Mouse (Mus musculus) heart, adult 2 months (tissue): ENCODE data around the gene Axin1. TPM values are rescaled to one million over a fixed set of nuclear protein-coding genes. Genes with fewer than 3 reads are reported as not detected.

Source experiments
- DNase-seq, 2 experiments: peaks; one replicate each; pipeline ENCODE4 v3.0.0; 2021
- H3K27ac ChIP-seq: fragments of 200-600 bp; 2 replicates; pipeline ENCODE4 v1.8.1; 2022
- H3K27me3 ChIP-seq: fragments of 200-500 bp; 2 replicates; pipeline ENCODE4 v1.6.1; 2012; ENCODE audit warnings: mild to moderate bottlenecking, low read length, inconsistent platforms, mixed read lengths; ENCODE audit not compliant: control insufficient read depth, insufficient read depth
- H3K36me3 ChIP-seq: fragments of 200-500 bp; 2 replicates; pipeline ENCODE4 v1.6.1; 2012; ENCODE audit warnings: low read length, inconsistent platforms; ENCODE audit not compliant: control insufficient read depth, insufficient read depth
- H3K4me1 ChIP-seq: fragments of 200-500 bp; 2 replicates; pipeline ENCODE4 v1.6.1; 2011; ENCODE audit warnings: low read length; ENCODE audit not compliant: control insufficient read depth, insufficient read depth
- H3K4me3 ChIP-seq: fragments of 200-600 bp; 2 replicates; pipeline ENCODE4 v1.8.1; 2022
- H3K79me2 ChIP-seq: fragments of 200-500 bp; replicated peaks from 2 replicates; pipeline ENCODE4 v1.6.1; 2012; ENCODE audit warnings: mild to moderate bottlenecking, inconsistent platforms, low read length, moderate library complexity, mixed read lengths; ENCODE audit not compliant: control insufficient read depth, insufficient read depth
- H3K9ac ChIP-seq: fragments of 200-500 bp; 2 replicates; pipeline ENCODE4 v1.6.1; 2012; ENCODE audit warnings: low read depth, mild to moderate bottlenecking, control low read depth, inconsistent platforms, low read length, mixed read lengths
- CTCF ChIP-seq: fragments of 200-600 bp; IDR thresholded peaks from 2 replicates; pipeline ENCODE4 v1.8.1; 2022; ENCODE audit warnings: antibody characterized with exemption, mild to moderate bottlenecking, moderate library complexity
- EP300 ChIP-seq: fragments of 200-500 bp; IDR thresholded peaks from 2 replicates; pipeline ENCODE4 v1.6.1; 2011; ENCODE audit warnings: low read depth, low read length, control low read depth; ENCODE audit not compliant: insufficient read depth
- POLR2A ChIP-seq: fragments of 200-500 bp; IDR thresholded peaks from 2 replicates; pipeline ENCODE4 v1.6.1; 2011; ENCODE audit warnings: mild to moderate bottlenecking, low read depth, low read length, control low read depth; ENCODE audit not compliant: insufficient read depth
- WGBS: fragments of 180-500 bp; shearing (Covaris S2); methylation state at CpG from one replicate; pipeline ENCODE4 v1.1.7; 2018; 5-methylcytosine and 5-hydroxymethylcytosine counted together
- intact Hi-C: fragments of 180-260 bp; cut with DNase I; formaldehyde crosslinking; loops from one replicate; pipeline ENCODE4 v1.15.1; 2025
- polyA plus RNA-seq: library from polyadenylated mRNA; depleted of rRNA; stranded (reverse); fragments of >200 nt; gene quantifications from 2 replicates; pipeline ENCODE4 v1.2.3, GENCODE M21; 2012
- total RNA-seq, 2 experiments: library from RNA; stranded (reverse); gene quantifications; 2 replicates each; pipeline ENCODE4 v1.2.3; 2021

Gene Axin1
- total and polyA plus RNA-seq, 3 experiments: 7.6 to 18.2 (median 16.5) TPM

DNA sequence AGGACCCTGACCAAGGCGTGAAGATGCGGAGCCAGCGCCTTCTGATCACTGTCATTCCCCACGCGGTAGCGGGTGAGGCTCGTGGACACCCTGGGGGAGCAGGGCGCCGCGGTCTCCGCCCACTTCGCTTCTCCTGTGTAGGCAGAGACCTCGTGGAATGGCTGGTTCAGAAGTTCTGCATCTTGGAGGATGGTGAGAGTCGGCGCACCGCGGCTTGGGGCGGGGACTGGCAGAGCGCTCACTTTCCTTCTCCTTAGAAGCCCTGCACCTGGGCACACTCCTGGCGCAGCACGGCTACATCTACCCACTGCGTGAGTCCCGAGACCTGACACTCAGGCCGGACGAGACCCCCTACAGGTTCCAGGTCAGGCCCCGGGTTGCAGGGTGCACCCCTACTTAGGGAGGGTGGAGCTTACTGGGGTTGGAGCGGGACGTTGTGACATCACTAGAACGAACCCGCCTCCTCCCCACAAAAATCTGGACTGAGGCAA lies 64.9 kb downstream of the Axin1 start:
- no peaks in the 10 kb centered on the region for H3K36me3 ChIP-seq
- peaks cover 4% of the 10 kb centered on the region; the same call in 1 of the 2 replicates for H3K27me3 ChIP-seq
- WGBS: 2% methylated on average over 30 of the region's 30 CpGs
- peak overlapping the region; percentile 53 for H3K4me3 ChIP-seq
- 0 out of 2 replicates have a peak, but pooled peaks cover 1% of the 10 kb centered on the region for H3K4me1 ChIP-seq
- H3K79me2 ChIP-seq: no peaks in the 10 kb centered on the region
- H3K27ac ChIP-seq: no peak overlapping the region
- TF ChIP-seq CTCF (no peak), POLR2A (no peak), EP300 (no peak)
- peak; percentile 27 to 40 for DNase-seq
- 0 out of 2 replicates have a peak overlapping the region, but pooled peaks have one; percentile 21 for H3K9ac ChIP-seq
- intact Hi-C loops: no loop called here

DNA sequence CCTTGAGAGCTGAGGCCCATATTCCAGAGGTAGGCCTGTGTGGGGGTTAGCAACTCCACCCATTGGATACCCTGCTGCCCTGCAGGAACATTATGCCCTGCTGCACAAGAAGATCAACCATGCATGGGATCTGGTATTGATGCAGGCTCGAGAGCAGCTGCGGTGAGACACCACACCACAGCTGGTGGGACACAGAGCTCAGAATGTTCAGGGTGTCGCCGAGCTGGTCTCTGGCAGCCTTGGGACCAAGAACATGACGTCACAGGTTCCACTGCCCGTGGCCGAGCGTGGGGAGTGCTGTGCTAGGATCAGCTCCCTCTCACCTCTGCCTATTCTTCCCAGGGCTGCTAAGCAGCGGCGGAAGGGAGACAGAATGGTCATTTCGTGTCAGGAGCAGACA lies 66.3 kb downstream of the Axin1 start:
- intact Hi-C loops: no loop called here
- 0 out of 2 replicates have a peak, but pooled peaks cover 1% of the 10 kb centered on the region for H3K4me1 ChIP-seq
- WGBS: 46% methylated on average over 11 of the region's 11 CpGs
- H3K27ac ChIP-seq: no peak overlapping the region
- no peak for DNase-seq
- no peaks in the 10 kb centered on the region for H3K79me2 ChIP-seq
- H3K9ac ChIP-seq: no peak overlapping the region
- no peak overlapping the region for H3K4me3 ChIP-seq
- TF ChIP-seq EP300: no peak
- TF ChIP-seq CTCF: no peak
- no peak for TF ChIP-seq POLR2A
- H3K27me3 ChIP-seq: peaks cover 4% of the 10 kb centered on the region; the same call in 1 of the 2 replicates
- H3K36me3 ChIP-seq: no peaks in the 10 kb centered on the region

GRCm38 (mm10) chr17:26206392-26206791 lies 67.9 kb downstream of the Axin1 start:
- H3K4me1 ChIP-seq: 0 out of 2 replicates have a peak, but pooled peaks cover 1% of the 10 kb centered on the region
- no peak overlapping the region for H3K27ac ChIP-seq
- no peak overlapping the region for H3K9ac ChIP-seq
- no peaks in the 10 kb centered on the region for H3K36me3 ChIP-seq
- no peak overlapping the region for H3K4me3 ChIP-seq
- DNase-seq: no peak
- 47% methylated on average over 1 of the region's 1 CpGs for WGBS
- no peaks in the 10 kb centered on the region for H3K79me2 ChIP-seq
- TF ChIP-seq POLR2A: no peak
- no peak for TF ChIP-seq CTCF
- TF ChIP-seq EP300: no peak
- intact Hi-C loops: no loop called here
- H3K27me3 ChIP-seq: peaks cover 4% of the 10 kb centered on the region; the same call in 1 of the 2 replicates

DNA sequence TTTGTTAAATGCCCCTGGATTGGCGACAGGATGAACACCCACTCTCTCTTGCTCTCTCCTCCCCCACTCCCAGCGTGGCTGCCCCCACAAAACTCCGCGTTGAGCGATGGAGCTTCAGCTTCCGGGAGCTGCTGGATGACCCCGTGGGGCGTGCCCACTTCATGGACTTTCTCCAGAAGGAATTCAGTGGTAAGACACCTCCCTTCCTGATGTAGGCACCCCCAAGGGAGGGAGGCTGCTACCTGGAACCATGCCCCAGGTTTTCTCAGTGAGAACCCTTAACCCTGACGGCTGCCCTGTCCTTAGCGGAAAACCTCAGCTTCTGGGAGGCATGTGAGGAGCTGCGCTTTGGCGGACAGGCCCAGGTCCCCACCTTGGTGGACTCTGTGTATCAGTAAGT lies 69.2 kb downstream of the Axin1 start, which contains the start of gene Arhgdig:
Arhgdig (minus strand) TSS at position 101 of the 400 bp plus-strand sequence.
- Histone ChIP-seq H3K4me1 (no peaks in the 10 kb centered on the region), H3K27me3 (peaks cover 4% of the 10 kb centered on the region; the same call in 1 of the 2 replicates), H3K27ac (no peak within 1 kb of the TSS), H3K4me3 (no peak within 1 kb of the TSS), H3K79me2 (no peaks in the 10 kb centered on the region), H3K9ac (no peak within 1 kb of the TSS), H3K36me3 (no peaks in the 10 kb centered on the region)
- WGBS: 77% methylated on average over 12 of the region's 12 CpGs
- intact Hi-C loops: no loop called here
- TF ChIP-seq CTCF (no peak), POLR2A (no peak)
- DNase-seq: no peak

DNA sequence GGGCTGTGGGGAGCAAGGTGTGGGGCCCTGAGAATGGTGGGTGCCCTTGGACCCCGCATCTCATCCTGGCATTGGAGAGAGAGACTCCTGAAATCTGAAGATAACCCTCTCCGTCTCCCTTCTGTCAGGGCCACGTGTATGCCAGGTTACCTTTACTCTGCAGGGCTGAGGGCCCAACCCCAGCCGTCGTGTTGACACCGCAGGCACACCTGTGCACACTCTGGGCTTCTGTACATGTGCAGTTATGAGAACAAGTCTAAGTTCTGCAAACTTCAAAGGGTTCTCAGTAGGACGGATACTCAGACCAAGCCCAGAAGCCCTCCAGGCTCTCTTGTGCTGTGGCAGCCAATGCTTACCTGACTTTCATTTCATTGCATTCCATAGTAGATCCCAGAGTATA lies 73.8 kb downstream of the Axin1 start:
- Histone ChIP-seq H3K4me1 (no peaks in the 10 kb centered on the region), H3K27ac (no peak overlapping the region), H3K79me2 (no peaks in the 10 kb centered on the region), H3K9ac (no peak overlapping the region), H3K27me3 (no peaks in the 10 kb centered on the region), H3K36me3 (no peaks in the 10 kb centered on the region), H3K4me3 (no peak overlapping the region)
- no peak for DNase-seq
- WGBS: 87% methylated on average over 7 of the region's 7 CpGs
- intact Hi-C loops: no loop called here
- no peak for TF ChIP-seq POLR2A
- TF ChIP-seq CTCF: no peak
- TF ChIP-seq EP300: no peak

DNA sequence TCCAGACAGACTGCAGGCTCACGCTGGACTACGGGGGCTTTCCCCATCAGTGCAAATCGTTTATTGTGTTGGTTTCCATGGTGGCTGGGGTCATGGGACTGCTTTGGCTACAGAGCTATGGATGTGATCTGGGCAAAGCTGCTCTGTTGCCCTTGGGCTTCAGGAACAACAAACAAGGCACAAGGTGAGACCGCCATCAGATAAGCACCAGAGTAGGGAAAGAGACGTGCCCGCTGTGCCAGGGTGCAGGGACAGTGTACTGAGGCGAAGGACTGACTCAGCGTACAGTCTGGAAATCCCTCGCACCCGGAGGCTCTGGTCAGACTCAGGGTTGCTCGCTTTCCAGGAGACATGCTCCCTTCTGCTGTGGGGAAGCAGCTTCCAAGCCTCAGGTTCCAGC lies 74.2 kb downstream of the Axin1 start:
- H3K79me2 ChIP-seq: no peaks in the 10 kb centered on the region
- WGBS: 78% methylated on average over 11 of the region's 11 CpGs
- no peaks in the 10 kb centered on the region for H3K36me3 ChIP-seq
- intact Hi-C loops: no loop called here
- no peak overlapping the region for H3K27ac ChIP-seq
- TF ChIP-seq CTCF (no peak), EP300 (no peak), POLR2A (no peak)
- DNase-seq: no peak
- H3K4me3 ChIP-seq: no peak overlapping the region
- H3K4me1 ChIP-seq: no peaks in the 10 kb centered on the region
- H3K9ac ChIP-seq: no peak overlapping the region
- no peaks in the 10 kb centered on the region for H3K27me3 ChIP-seq
